Mouse (Mus musculus) stomach, postnatal 0 days (tissue): ENCODE measurements at regions not wholly inside any gene's neighbourhood (a gene's known extent, or its start where the extent isn't known, plus 50 kb on each side); places are given as distances from the start of the nearest gene placed in this dataset.

Experiments used
- CTCF ChIP-seq: IDR thresholded peaks from 2 replicates; pipeline ENCODE4 v1.5.1; 2016; ENCODE audit warnings: antibody characterized with exemption, low read depth, mild to moderate bottlenecking, moderate library complexity
- EP300 ChIP-seq: optimal IDR thresholded peaks from 2 replicates; pipeline ENCODE3; 2016; ENCODE audit warnings: antibody characterized with exemption

DNA sequence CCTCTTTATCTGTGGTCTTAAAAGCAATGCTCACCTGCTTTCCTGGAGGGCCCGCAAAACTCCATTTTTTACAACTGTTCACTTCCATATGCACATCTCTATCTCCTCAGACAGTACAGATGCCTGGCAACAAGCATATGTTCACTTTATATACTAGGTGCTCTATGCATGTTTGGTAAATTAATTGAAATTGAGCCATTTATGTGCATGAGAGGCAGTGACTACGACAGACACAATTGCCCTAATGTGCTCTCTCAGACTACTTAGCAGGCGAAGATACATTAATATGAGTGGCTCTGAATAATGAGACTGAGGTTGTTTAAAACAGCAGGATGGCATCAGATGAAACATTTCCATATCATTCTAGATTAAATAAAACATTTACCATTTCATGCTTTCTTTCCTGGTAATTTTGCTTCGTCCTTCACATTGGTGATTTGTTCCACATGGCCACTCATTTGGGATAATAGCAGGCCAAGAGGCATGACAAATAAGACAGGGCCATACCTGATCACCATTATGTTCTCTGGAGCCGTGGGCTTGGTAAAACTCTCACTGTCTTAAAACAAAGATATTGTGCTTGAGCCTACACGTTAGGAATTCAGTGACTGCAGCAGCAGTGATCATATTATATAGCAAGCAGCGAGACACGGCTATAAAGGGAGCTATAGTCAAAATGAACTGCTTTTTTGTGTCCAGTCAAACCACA lies 140.2 kb upstream of the Fshr start:
- TF ChIP-seq CTCF: no peak
- no peak for TF ChIP-seq EP300
